Mouse (Mus musculus) lung, embryonic 15.5 days (tissue): ENCODE measurements at regions not wholly inside any gene's neighbourhood (a gene's known extent, or its start where the extent isn't known, plus 50 kb on each side); places are given as distances from the start of the nearest gene placed in this dataset.

Experiments
- ATAC-seq: fragments of 200-750 bp; cut with Nextera tagmentation; 2 replicates; pipeline ENCODE4 v1.8.0; 2017; ENCODE audit warnings: moderate number of reproducible peaks, borderline replicate concordance; ENCODE audit not compliant: low FRiP score, low TSS enrichment; ENCODE audit errors: extremely low read depth
- H3K27ac ChIP-seq: fragments of 300-500 bp; sonication (generic); 2 replicates; pipeline ENCODE4 v1.5.1; 2015; ENCODE audit warnings: moderate library complexity, mild to moderate bottlenecking, inconsistent platforms
- H3K27me3 ChIP-seq: fragments of 300-500 bp; sonication (generic); 2 replicates; pipeline ENCODE4 v1.6.1; 2015; ENCODE audit warnings: inconsistent platforms
- H3K36me3 ChIP-seq: fragments of 300-500 bp; sonication (generic); 2 replicates; pipeline ENCODE4 v1.6.1; 2015; ENCODE audit warnings: inconsistent platforms
- H3K4me1 ChIP-seq: fragments of 300-500 bp; sonication (generic); 2 replicates; pipeline ENCODE4 v1.6.1; 2015; ENCODE audit warnings: inconsistent platforms
- H3K4me2 ChIP-seq: fragments of 300-500 bp; sonication (generic); 2 replicates; pipeline ENCODE4 v1.6.1; 2015; ENCODE audit warnings: inconsistent platforms, mild to moderate bottlenecking, moderate library complexity
- H3K4me3 ChIP-seq: fragments of 300-500 bp; sonication (generic); 2 replicates; pipeline ENCODE4 v1.5.1; 2015; ENCODE audit warnings: mild to moderate bottlenecking, inconsistent platforms
- H3K9ac ChIP-seq: fragments of 300-500 bp; sonication (generic); 2 replicates; pipeline ENCODE4 v1.6.1; 2015; ENCODE audit warnings: inconsistent platforms
- H3K9me3 ChIP-seq: fragments of 300-500 bp; sonication (generic); 2 replicates; pipeline ENCODE4 v1.6.1; 2016; ENCODE audit warnings: inconsistent platforms
- WGBS: fragments of 180-500 bp; shearing (Covaris S2); methylation state at CpG from one replicate; pipeline ENCODE4 v1.1.7; 2015; 5-methylcytosine and 5-hydroxymethylcytosine counted together

DNA sequence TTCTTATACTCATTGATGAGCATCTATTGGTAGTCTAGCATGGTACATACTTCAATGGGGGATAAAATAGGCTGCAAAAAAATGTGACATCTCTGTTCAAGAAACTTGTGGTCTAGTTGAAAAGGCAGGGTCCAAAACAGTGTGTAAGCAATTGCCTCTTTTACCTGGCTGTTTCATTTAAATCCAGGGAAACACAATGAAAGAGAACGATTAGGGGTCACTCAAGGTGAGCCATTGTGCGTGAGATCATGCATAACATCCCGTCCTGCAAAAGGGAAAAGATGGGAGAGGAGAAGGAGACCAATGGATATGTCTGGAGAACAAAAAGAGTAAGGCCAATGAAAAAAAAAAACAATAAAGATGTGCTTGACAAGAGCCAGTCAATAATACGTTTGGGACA is 93.6 kb upstream of the Olfm4 start:
- ATAC-seq, result no peak
- Histone ChIP-seq H3K9me3 (no peaks in the 10 kb centered on the region), H3K9ac (no peak overlapping the region), H3K4me3 (no peak overlapping the region), H3K36me3 (no peaks in the 10 kb centered on the region), H3K27me3 (no peaks in the 10 kb centered on the region), H3K4me2 (no peak overlapping the region), H3K4me1 (no peaks in the 10 kb centered on the region), H3K27ac (no peak overlapping the region)
- 77% methylated on average over 4 of the region's 4 CpGs for whole genome bisulfite sequencing

DNA sequence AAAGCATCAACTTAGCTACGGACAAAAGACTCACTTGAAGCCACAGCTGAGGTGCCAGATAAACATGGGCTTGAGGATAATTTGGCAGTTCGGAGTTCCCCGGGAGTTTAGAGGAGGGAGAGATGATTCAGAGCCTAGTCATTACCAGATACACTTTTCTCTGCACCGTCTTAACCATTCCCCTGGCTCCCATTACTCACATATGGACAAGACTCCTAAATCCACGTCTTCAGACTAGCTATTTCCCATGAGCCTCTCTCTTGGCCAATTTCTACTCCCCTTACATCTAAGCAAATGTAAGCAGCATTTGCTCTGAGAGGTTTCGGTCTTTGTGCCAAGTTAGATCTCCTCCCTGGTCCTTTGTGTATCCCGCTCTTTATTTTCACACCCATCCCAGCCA is 100.4 kb upstream of the Olfm4 start:
- no peak overlapping the region for H3K27ac ChIP-seq
- H3K9me3 ChIP-seq, result no peaks in the 10 kb centered on the region
- WGBS, result 74% methylated on average over 7 of the region's 7 CpGs
- H3K27me3 ChIP-seq, result no peaks in the 10 kb centered on the region
- ATAC-seq, result no peak
- H3K9ac ChIP-seq, result no peak overlapping the region
- no peak overlapping the region for H3K4me3 ChIP-seq
- H3K36me3 ChIP-seq, result no peaks in the 10 kb centered on the region
- H3K4me1 ChIP-seq, result no peaks in the 10 kb centered on the region
- no peak overlapping the region for H3K4me2 ChIP-seq

DNA sequence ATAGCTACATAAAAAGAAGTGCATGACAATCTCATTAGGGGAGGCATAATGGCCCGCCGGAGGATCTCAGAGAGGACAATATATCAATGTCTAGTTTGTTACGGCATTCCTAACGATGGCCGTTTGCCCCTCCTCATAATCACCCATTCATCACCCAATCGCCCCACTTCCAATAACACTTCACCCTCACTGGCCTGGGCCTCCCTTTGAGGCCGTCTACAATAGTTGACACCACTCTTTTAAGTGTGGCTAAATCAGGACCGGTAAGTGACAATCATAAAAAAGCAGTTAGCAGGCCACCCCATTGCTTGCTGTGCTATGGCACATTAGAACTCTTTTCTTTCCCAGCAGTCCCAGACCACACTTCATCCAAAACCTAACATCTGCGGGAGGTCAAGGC is 102.2 kb upstream of the Olfm4 start:
- 39% methylated on average over 9 of the region's 9 CpGs for WGBS
- ATAC-seq, result no peak

DNA sequence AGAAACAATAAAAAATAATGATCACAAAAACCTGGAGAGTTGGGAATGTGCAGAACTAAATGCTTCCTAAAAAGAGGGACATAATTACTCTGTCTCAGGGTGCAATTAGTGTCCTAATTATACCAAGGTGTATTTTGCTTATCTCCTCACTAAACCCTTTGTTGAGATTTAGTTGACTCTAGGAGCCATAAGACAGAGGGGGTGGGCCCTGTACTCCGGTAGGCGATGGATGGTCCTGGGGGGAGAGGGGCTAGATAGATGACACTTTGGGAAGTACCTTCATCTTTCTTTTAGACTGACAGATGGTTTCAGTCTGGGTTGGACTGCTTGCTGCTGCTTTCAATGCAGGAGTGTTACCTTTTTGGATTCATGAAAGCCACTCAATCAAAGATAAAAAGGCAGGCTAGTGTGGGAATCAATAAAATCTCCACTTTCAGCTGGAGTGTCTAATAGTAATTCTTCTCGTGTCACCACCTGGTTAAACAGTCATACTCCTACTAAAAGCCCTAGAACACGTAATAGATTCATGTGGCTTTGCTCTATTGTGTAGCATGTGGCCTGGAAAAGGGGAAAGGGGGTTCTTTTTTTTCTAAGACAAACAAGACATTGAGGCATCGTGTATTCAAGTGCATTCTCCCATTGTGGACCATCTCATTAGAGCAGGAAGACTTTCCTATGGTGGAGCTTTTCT is 103.7 kb upstream of the Olfm4 start:
- no peaks in the 10 kb centered on the region for H3K27me3 ChIP-seq
- no peak for ATAC-seq
- WGBS, result 29% methylated on average over 5 of the region's 5 CpGs

More for the DNA sequence above, 102.2 kb upstream of the Olfm4 start:
- Histone ChIP-seq H3K36me3 (no peaks in the 10 kb centered on the region), H3K4me2 (no peak overlapping the region), H3K9me3 (no peaks in the 10 kb centered on the region), H3K27ac (no peak overlapping the region), H3K27me3 (no peaks in the 10 kb centered on the region), H3K4me3 (no peak overlapping the region), H3K9ac (no peak overlapping the region), H3K4me1 (no peaks in the 10 kb centered on the region)

DNA sequence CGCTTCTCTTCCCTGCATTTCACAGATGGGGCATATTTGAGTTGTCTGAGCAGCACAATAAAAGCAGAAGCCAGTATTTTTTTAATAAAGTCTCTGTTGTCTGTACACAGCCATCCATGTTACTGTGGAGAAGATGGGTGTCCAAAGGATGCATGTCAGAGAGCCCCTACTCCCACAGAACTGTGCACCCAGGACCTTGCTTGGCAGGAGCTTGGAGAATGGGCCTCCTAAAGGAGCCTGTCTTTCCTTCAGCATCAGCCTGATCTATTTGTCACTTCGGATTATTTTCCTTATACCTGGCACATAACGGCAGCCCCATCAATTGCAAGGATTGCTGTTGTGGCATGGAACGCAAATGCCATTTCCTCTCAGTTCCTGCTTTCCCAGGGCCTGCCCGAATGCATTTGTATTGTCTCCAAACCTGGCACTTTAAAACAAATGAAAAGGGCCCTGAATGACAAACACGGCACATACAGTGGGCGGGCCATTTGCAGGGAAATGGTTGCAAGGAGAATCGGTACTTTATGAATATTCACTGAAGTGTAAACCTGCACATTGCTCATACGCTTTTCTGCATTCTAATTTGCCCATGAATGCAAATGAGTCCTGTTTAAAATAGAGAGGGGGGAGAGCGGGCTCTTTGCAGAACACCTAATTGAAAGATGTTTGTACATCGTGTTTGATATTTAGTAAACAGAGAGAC is 104.4 kb upstream of the Olfm4 start:
- Histone ChIP-seq H3K9me3 (no peaks in the 10 kb centered on the region), H3K4me2 (no peak overlapping the region), H3K27me3 (no peaks in the 10 kb centered on the region), H3K4me3 (no peak overlapping the region), H3K36me3 (no peaks in the 10 kb centered on the region), H3K27ac (no peak overlapping the region), H3K9ac (no peak overlapping the region), H3K4me1 (no peaks in the 10 kb centered on the region)
- WGBS, result 78% methylated on average over 11 of the region's 11 CpGs
- ATAC-seq, result no peak

More for the DNA sequence above, 103.7 kb upstream of the Olfm4 start:
- H3K4me3 ChIP-seq, result no peak overlapping the region
- H3K27ac ChIP-seq, result no peak overlapping the region
- no peak overlapping the region for H3K9ac ChIP-seq
- no peak overlapping the region for H3K4me2 ChIP-seq
- H3K4me1 ChIP-seq, result no peaks in the 10 kb centered on the region
- no peaks in the 10 kb centered on the region for H3K36me3 ChIP-seq
- no peaks in the 10 kb centered on the region for H3K9me3 ChIP-seq

DNA sequence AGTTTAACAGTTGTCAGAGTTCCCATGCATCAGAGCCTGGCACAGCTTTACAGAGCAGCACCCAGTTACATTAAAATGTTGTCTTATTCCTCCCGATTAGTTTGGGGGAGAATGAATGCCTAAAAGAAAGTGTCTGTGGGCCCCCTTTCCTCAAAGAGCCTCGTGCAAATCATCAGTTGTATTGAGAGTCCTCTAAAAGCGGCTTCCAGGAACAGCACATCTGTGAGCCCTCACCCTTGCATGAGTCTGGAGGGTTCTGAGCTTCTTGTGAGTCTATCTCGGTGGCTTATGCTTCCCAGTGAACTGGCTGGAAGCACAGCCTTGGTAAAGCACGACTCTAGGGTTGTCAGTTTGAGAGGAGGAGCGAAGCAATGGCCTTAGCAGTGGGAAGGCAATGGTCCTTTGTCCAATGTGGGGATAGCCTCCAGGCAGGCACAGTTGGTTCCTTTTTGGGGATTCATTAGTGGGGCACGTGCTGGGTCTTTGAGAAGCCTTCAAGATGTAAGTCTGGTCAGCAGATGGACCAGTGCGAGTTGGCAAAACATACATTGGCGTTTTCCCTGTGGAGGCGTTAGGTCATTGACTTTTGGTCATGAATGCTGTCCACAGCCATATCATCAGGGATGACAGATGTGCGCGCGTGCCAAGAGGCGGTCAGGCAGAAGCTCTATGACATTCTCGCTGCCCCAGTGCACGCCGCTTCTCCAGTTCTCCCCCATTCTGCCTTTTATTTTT is 105.4 kb upstream of the Olfm4 start:
- no peaks in the 10 kb centered on the region for H3K4me1 ChIP-seq
- 87% methylated on average over 17 of the region's 17 CpGs for WGBS
- H3K27ac ChIP-seq, result no peak overlapping the region
- no peak for ATAC-seq
- H3K4me2 ChIP-seq, result no peak overlapping the region
- H3K27me3 ChIP-seq, result no peaks in the 10 kb centered on the region
- no peaks in the 10 kb centered on the region for H3K36me3 ChIP-seq
- H3K4me3 ChIP-seq, result no peak overlapping the region
- no peak overlapping the region for H3K9ac ChIP-seq
- no peaks in the 10 kb centered on the region for H3K9me3 ChIP-seq

DNA sequence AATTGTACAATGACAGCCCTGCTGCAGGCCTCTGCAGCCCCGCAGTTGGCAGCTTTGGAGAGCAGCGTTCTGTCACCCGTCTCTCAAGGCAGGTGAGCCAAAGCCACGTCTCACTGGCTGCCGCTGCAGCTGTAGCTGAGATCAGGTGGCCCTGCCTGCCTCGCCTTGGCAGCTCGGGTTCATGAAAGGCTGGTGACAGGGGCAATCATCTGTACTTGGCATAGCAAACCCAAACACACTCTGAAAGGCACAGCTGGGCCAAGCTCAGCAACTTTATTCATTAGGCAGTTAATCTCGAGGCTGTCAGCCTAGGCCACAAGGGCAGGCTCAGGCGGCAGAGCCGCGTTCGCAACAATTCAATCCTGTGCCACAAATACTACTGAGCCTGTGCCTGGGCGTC is 102.0 kb upstream of the Pcdh8 start:
- WGBS, result 27% methylated on average over 13 of the region's 13 CpGs
- H3K4me2 ChIP-seq, result no peak overlapping the region
- H3K9ac ChIP-seq, result no peak overlapping the region
- no peak overlapping the region for H3K27ac ChIP-seq
- ATAC-seq, result no peak
- H3K9me3 ChIP-seq, result no peaks in the 10 kb centered on the region
- no peaks in the 10 kb centered on the region for H3K36me3 ChIP-seq
- no peak overlapping the region for H3K4me3 ChIP-seq
- no peaks in the 10 kb centered on the region for H3K4me1 ChIP-seq
- no peaks in the 10 kb centered on the region for H3K27me3 ChIP-seq

DNA sequence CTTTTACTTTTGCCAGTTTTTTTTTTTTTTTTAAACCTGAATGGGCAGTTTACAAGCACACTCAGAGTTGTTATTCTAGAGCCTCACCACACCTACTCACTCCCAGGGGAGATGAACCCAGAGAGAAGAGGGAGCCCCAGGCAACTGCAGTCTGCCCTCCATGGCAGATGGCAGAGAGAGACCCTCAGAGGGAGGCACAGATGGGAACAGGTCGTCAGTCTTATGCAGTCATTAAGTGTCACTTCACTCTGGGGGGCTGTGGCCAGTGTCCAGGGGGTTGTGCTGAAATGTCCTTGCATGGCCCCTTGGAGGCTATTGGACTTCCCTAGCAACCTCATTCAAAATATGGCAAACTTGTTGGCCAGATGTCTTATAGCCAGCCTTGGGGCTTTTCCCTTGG is 101.3 kb upstream of the Pcdh8 start:
- Histone ChIP-seq H3K4me2 (no peak overlapping the region), H3K27ac (no peak overlapping the region), H3K4me3 (no peak overlapping the region), H3K9ac (no peak overlapping the region), H3K9me3 (no peaks in the 10 kb centered on the region), H3K36me3 (no peaks in the 10 kb centered on the region), H3K4me1 (no peaks in the 10 kb centered on the region), H3K27me3 (no peaks in the 10 kb centered on the region)
- WGBS, result 14% methylated on average over 1 of the region's 1 CpGs
- no peak for ATAC-seq

DNA sequence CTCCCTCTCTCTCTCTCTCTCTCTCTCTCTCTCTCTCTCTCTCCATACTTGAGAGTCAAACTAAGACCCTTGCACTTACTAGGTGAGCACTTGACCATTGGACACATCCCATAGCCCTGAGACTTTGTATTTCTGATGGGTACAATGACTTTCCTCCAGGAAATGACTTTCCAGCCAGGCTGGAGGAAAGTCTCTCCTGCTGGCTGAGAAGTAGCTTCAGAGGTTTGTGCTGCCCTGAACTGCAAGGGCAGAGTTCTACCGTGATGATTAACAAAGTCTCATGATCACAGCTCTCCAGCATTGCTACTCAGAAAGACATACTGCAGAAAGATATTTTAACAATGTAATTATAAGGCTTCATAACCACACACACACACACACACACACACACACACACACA is 98.2 kb upstream of the Pcdh8 start:
- Histone ChIP-seq H3K4me1 (no peaks in the 10 kb centered on the region), H3K27ac (no peak overlapping the region), H3K4me3 (no peak overlapping the region), H3K9me3 (no peaks in the 10 kb centered on the region), H3K36me3 (no peaks in the 10 kb centered on the region), H3K9ac (no peak overlapping the region), H3K27me3 (no peaks in the 10 kb centered on the region), H3K4me2 (no peak overlapping the region)
- 41% methylated on average over 1 of the region's 1 CpGs for WGBS
- no peak for ATAC-seq

DNA sequence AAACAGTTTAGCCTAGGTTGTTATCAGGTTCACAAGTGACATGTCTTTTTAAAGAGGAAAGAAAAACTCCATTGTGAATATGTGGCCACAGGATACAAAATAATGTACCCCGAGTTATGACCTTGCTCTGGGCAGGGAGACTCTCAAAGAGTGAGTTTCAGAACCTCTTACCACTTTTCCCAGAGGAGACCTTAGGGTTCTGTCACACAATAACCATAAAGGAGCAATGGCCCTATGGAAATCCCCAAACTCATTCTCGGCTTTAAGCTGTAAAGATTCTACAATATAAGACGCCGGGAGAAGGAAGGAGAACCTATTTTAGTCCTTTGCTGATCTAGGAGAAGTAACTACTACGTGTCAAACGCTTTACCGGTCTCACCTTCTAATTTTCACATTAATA is 85.1 kb upstream of the Pcdh8 start:
- no peak overlapping the region for H3K4me3 ChIP-seq
- 89% methylated on average over 7 of the region's 7 CpGs for WGBS
- no peaks in the 10 kb centered on the region for H3K9me3 ChIP-seq
- no peak overlapping the region for H3K9ac ChIP-seq
- no peak overlapping the region for H3K4me2 ChIP-seq
- no peaks in the 10 kb centered on the region for H3K27me3 ChIP-seq
- ATAC-seq, result no peak
- no peaks in the 10 kb centered on the region for H3K36me3 ChIP-seq
- no peak overlapping the region for H3K27ac ChIP-seq
- no peaks in the 10 kb centered on the region for H3K4me1 ChIP-seq

DNA sequence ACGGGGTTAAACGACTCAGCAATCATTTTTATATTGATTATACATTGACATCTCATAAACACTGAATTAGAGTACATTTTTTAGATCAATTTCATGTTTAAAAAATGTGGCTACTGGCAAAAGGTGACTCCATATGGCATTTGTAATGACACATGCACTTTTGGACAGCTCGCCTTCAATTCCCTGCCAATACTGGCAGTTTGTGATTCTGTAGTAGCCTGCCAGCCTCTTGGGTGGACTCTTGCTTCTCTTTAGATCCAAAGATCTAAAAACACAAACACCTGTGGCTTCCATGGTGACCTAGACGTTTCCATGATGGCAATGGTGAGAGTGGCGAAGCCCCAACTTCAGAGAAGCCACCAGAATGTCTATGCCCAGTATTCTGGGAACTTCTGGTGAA is 83.1 kb upstream of the Pcdh8 start:
- Histone ChIP-seq H3K27me3 (no peaks in the 10 kb centered on the region), H3K4me3 (no peak overlapping the region), H3K4me1 (no peaks in the 10 kb centered on the region), H3K4me2 (no peak overlapping the region), H3K9ac (no peak overlapping the region), H3K27ac (no peak overlapping the region), H3K9me3 (no peaks in the 10 kb centered on the region), H3K36me3 (no peaks in the 10 kb centered on the region)
- 77% methylated on average over 5 of the region's 5 CpGs for WGBS
- no peak for ATAC-seq

DNA sequence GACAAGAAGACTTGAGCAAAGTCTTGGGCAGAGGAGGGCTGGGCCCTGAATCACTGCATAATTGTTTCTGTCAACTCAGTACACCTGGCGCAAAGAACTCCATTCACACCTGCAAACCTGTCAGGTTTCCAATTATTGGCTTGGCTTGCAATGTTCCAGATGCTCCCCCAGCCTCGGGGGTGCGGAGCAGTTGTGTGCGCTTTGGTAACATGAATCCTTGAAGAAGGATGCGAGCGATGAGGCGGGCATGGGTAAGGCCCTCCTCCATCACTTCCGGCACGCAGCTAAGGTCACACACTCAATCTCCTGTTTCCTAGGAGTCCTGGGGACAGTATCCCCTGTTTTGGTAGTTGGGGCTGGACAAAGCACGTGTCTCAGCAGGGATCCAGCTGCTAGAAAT is 81.6 kb upstream of the Pcdh8 start:
- no peak for ATAC-seq
- WGBS, result 75% methylated on average over 10 of the region's 10 CpGs
- H3K4me1 ChIP-seq, result no peaks in the 10 kb centered on the region
- H3K36me3 ChIP-seq, result no peaks in the 10 kb centered on the region
- no peak overlapping the region for H3K4me3 ChIP-seq
- H3K27me3 ChIP-seq, result no peaks in the 10 kb centered on the region
- H3K27ac ChIP-seq, result no peak overlapping the region
- no peaks in the 10 kb centered on the region for H3K9me3 ChIP-seq
- no peak overlapping the region for H3K4me2 ChIP-seq
- H3K9ac ChIP-seq, result no peak overlapping the region
